Mouse (Mus musculus) lung, embryonic 14.5 days (tissue): ENCODE results near the gene 4931409K22Rik. TPM values are rescaled to one million over a fixed set of nuclear protein-coding genes. Genes with fewer than 3 reads are reported as not detected.

ENCODE experiments used
- ATAC-seq: fragments of 200-750 bp; cut with Nextera tagmentation; 2 replicates; pipeline ENCODE4 v1.8.0; 2017; ENCODE audit warnings: mild to moderate bottlenecking, moderate TSS enrichment, moderate library complexity; ENCODE audit not compliant: insufficient read depth
- DNase-seq: peaks from one replicate; pipeline ENCODE4 v3.0.0-alpha.2; 2015
- H3K27ac ChIP-seq: fragments of 300-500 bp; sonication (generic); 2 replicates; pipeline ENCODE4 v1.5.1; 2014; ENCODE audit warnings: low read depth, mild to moderate bottlenecking, moderate library complexity
- H3K27me3 ChIP-seq: fragments of 300-500 bp; sonication (generic); 2 replicates; pipeline ENCODE4 v1.6.1; 2014; ENCODE audit warnings: low read length, control low read depth; ENCODE audit not compliant: insufficient read depth
- H3K36me3 ChIP-seq: fragments of 300-500 bp; sonication (generic); 2 replicates; pipeline ENCODE4 v1.6.1; 2014; ENCODE audit warnings: control low read depth; ENCODE audit not compliant: insufficient read depth
- H3K4me1 ChIP-seq: fragments of 300-500 bp; sonication (generic); 2 replicates; pipeline ENCODE4 v1.6.1; 2014; ENCODE audit warnings: antibody characterized with exemption, control low read depth; ENCODE audit not compliant: insufficient read depth
- H3K4me2 ChIP-seq: fragments of 300-500 bp; sonication (generic); 2 replicates; pipeline ENCODE4 v1.6.1; 2014; ENCODE audit warnings: mild to moderate bottlenecking
- H3K4me3 ChIP-seq: fragments of 300-500 bp; sonication (generic); 2 replicates; pipeline ENCODE4 v1.5.1; 2014; ENCODE audit warnings: low read depth, low read length
- H3K9ac ChIP-seq: fragments of 300-500 bp; sonication (generic); 2 replicates; pipeline ENCODE4 v1.6.1; 2014
- H3K9me3 ChIP-seq: fragments of 300-500 bp; sonication (generic); 2 replicates; pipeline ENCODE4 v1.6.1; 2016; ENCODE audit warnings: low read depth, low read length, control low read depth
- CTCF ChIP-seq: IDR thresholded peaks from 2 replicates; pipeline ENCODE4 v1.5.1; 2016; ENCODE audit warnings: antibody characterized with exemption, low read depth
- WGBS: fragments of 180-500 bp; shearing (Covaris S2); extraction: QIAGEN DNeasy Blood & Tissue Kit; methylation state at CpG from one replicate; pipeline ENCODE4 v1.1.7; 2014; 5-methylcytosine and 5-hydroxymethylcytosine counted together
- polyA plus RNA-seq: library from polyadenylated mRNA; unstranded; fragments of >200 nt; fragmentation: Nextera tagmentation; extraction: Ambion mirVana; gene quantifications from 2 replicates; pipeline ENCODE4 v1.2.1, GENCODE M21; 2014

The 4931409K22Rik gene
- polyA plus RNA-seq, 1 experiment from 2014 or later, result not detected

DNA sequence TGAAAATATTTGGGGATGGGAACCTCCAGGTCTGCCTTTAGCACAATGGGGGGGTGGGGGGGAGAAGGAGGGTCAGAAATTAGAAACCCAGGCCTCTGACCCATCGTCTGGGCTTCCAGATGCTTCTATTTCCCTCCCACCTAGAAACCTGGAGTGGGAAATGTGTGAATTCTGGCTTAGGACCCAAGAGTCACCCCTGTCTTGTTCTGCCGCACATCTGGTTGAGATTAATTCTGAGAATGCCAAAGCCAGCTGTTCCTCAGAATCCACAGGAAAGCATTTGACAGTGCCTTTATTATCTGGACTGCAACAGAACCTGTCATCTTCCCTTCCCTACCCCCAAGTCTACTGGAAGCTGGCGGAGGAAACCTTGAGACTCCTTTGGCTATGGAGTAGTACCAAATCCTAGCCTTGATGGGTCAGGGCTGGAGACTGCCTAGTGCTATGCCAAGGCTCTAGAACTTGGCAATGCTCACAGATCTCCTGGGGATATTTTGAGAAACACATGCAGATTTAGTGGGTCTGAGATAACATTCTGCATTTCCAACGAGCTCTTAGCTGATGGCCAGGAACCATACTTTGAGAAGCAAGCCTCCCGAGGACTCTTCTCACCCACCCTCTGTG is 2.9 kb downstream of the 4931409K22Rik start:
- no peaks in the 10 kb centered on the region for H3K36me3 ChIP-seq
- ATAC-seq, result no peak
- H3K27ac ChIP-seq, result no peak overlapping the region
- WGBS, result 54% methylated on average over 5 of the region's 5 CpGs
- H3K4me3 ChIP-seq, result no peak overlapping the region
- no peaks in the 10 kb centered on the region; the same call in 1 of the 2 replicates for H3K9me3 ChIP-seq
- H3K9ac ChIP-seq, result no peak overlapping the region
- DNase-seq, result peak; percentile 22
- no peak for TF ChIP-seq CTCF
- H3K4me1 ChIP-seq, result peaks cover 9% of the 10 kb centered on the region
- H3K4me2 ChIP-seq, result no peak overlapping the region
- H3K27me3 ChIP-seq, result peaks cover 5% of the 10 kb centered on the region; the same call in 1 of the 2 replicates

DNA sequence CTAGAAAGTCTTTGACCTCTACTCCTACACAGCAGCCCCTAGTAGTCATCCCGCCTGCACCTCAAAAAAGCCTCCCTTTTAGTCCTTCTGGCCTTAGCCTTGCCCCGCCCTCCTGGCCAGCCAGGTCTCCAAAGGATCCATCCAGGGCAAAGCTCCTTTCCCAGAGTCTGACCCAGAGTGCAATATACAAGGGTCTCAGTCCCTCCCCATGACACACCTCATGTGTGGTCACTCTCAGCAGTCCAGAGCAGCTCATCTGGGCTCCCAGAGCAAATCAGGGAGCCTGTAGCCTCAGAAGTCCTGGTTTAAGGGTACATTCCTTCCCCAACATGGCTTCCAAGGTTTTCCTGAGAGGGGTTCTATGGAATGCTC is 5.3 kb downstream of the 4931409K22Rik start:
- ATAC-seq, result peak; percentile 15; the same call in 1 of the 2 replicates
- DNase-seq, result no peak
- no peak overlapping the region for H3K9ac ChIP-seq
- 57% methylated on average over 2 of the region's 2 CpGs for WGBS
- H3K4me3 ChIP-seq, result no peak overlapping the region
- no peaks in the 10 kb centered on the region; the same call in 1 of the 2 replicates for H3K9me3 ChIP-seq
- peaks cover 5% of the 10 kb centered on the region; the same call in 1 of the 2 replicates for H3K27me3 ChIP-seq
- H3K4me2 ChIP-seq, result peak overlapping the region; percentile 53
- no peak overlapping the region for H3K27ac ChIP-seq
- H3K4me1 ChIP-seq, result peaks cover 9% of the 10 kb centered on the region
- no peaks in the 10 kb centered on the region for H3K36me3 ChIP-seq
- no peak for TF ChIP-seq CTCF

DNA sequence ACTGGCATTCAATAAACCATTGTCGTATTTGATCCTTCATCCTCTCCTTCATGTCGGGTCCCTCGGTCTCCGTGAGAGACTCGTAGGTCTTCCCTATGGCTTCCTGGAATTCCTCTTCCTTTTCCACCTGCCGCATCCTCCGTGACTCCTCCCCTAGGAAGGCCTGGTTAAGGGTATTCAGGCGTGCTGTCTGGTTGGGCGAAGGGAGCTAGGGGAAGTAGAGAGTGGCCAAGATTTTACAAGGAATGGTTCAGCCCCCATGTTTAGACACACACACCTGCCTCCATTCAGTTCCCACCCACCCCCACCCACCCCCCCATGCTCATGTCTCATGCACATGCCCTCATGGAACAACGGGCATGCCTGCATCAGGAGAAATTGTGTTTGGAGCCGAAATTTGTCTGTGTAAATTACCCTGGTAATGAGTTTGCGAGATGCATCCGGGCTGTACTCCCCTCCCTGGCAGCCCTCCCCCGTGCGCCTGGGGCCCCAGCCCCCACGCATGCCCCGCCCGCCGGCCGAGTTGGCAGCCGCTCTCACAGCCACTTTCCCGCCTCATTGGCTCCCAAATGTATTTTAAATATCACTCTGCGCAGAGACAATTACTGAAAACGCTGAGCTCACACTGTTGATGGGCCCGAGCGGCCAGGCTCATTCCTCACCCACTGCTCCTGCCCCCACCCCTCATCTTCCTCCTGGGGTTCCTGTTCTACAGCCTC is 5.9 kb downstream of the 4931409K22Rik start:
- Histone ChIP-seq H3K27ac (no peak overlapping the region), H3K36me3 (no peaks in the 10 kb centered on the region), H3K4me3 (peak overlapping the region; percentile 16; the same call in 1 of the 2 replicates), H3K4me1 (peaks cover 9% of the 10 kb centered on the region), H3K27me3 (peaks cover 5% of the 10 kb centered on the region; the same call in 1 of the 2 replicates), H3K9ac (no peak overlapping the region), H3K9me3 (no peaks in the 10 kb centered on the region; the same call in 1 of the 2 replicates), H3K4me2 (peak overlapping the region; percentile 53)
- 24% methylated on average over 26 of the region's 26 CpGs for WGBS
- DNase-seq (peak; percentile 80), ATAC-seq (peak; percentile 68)
- TF ChIP-seq CTCF, result no peak

DNA sequence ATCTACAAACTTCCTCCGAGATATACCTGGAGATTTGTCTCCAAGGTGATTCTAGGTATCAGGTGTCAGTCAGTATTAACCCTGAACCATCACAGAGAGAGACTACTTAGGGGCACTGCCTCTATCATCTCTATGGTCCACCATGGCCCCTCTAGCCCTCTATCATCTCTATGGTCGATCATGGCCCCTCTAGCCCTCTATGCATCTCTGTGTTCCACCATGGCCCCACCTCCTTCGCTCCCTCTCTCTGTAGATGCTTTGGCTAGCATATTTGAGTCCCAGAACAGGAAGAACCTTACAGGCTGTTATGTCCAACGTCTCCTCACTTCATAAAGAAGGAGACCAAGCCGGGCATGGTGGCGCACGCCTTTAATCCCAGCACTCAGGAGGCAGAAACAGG is 14.0 kb downstream of the 4931409K22Rik start:
- DNase-seq (no peak), ATAC-seq (no peak)
- Histone ChIP-seq H3K9me3 (no peaks in the 10 kb centered on the region), H3K9ac (no peak overlapping the region), H3K27me3 (no peaks in the 10 kb centered on the region), H3K4me1 (peaks cover 13% of the 10 kb centered on the region), H3K4me3 (no peak overlapping the region), H3K27ac (no peak overlapping the region), H3K4me2 (no peak overlapping the region), H3K36me3 (no peaks in the 10 kb centered on the region)
- TF ChIP-seq CTCF, result no peak
- 74% methylated on average over 7 of the region's 7 CpGs for WGBS

DNA sequence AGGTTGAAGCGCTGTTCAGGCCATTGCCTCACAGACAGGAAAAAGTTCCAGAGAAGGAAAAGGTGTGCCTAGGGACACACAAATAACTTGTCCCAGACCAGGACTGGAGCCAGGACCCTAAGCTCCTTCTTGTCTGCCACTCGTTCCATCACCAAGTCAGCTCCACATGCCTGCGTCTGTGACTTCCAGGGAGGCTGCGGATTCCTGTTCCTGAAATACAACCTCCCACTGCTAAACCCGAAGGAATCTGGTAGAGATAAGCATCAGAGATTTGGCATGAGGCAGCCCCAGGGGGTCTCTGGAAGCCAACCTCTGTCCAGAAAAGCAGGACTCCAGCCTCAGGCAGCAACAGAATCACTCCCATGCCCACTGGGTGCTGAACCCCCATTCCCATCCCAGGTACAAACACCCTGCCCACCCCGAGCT is 15.5 kb downstream of the 4931409K22Rik start:
- Histone ChIP-seq H3K9me3 (no peaks in the 10 kb centered on the region), H3K9ac (no peak overlapping the region; the same call in 1 of the 2 replicates), H3K27me3 (no peaks in the 10 kb centered on the region), H3K4me3 (peak overlapping the region; percentile 10; the same call in 1 of the 2 replicates), H3K4me2 (peak overlapping the region; percentile 55), H3K36me3 (no peaks in the 10 kb centered on the region), H3K4me1 (peaks cover 13% of the 10 kb centered on the region), H3K27ac (no peak overlapping the region)
- no peak for DNase-seq
- no peak for TF ChIP-seq CTCF
- ATAC-seq, result peak; percentile 18; the same call in 1 of the 2 replicates
- 8% methylated on average over 6 of the region's 6 CpGs for WGBS

DNA sequence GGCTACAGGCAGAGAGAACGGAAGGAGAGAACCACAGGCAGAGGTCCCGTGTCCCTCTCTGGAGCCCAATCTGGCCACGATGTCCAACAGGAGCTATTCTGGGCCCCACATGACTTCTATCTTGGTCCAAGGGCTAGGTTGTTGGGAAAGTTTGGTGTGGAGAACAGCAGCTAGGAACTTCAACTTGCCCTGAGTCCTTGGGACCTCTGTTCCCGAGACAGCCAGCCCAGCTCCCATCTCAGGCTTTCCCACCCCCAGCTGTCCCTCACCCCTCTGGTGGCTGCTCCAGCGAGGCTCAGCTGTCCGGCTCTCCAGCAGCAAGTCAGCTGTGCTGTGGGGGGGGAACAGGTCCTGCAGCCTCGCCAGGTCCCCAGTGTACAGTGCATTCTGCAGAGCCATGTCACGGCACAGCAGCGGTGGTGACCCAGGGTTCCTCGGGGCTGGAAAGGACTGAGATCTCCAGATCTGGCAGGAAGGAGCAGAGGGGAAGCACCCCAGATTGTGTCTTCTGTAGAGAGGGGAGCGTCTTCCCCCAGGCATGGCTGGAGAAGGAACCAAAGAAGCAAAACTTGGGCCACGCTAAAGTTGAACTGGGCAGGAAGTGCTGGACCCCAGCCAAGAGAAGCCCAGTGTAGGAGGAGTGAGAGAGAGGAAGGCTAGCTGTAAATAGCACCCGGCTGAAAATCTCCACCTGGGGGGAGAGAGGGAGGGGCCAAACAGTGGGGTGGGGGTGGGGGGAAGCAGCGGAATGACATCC is 16.0 kb downstream of the 4931409K22Rik start, which contains the start of gene Asb10:
Gene Asb10 (minus strand): TSS at position 592 of the 757 bp plus-strand sequence.
- Histone ChIP-seq H3K4me2 (peak within 1 kb of the TSS; percentile 55), H3K9me3 (no peaks in the 10 kb centered on the region), H3K27me3 (no peaks in the 10 kb centered on the region), H3K4me3 (peak within 1 kb of the TSS; percentile 10), H3K4me1 (peaks cover 13% of the 10 kb centered on the region), H3K27ac (no peak within 1 kb of the TSS), H3K36me3 (no peaks in the 10 kb centered on the region), H3K9ac (no peak within 1 kb of the TSS; the same call in 1 of the 2 replicates)
- WGBS, result 18% methylated on average over 14 of the region's 14 CpGs
- peak; percentile 21; the same call in 1 of the 2 replicates for TF ChIP-seq CTCF
- DNase-seq (peak; percentile 82), ATAC-seq (peak; percentile 80)
